19 mouse cellular contexts compared by ENCODE assay signal in genomic region chr9:74996349-74996748, GRCm38 (mm10). TPM values are rescaled to one million over a fixed set of nuclear protein-coding genes. Genes with fewer than 3 reads are reported as not detected.
A peak's percentile ranks its signal among the peaks of the same experiment; 100 is the strongest.
DNase-seq lines count a peak whose midpoint lies in the region; TF ChIP-seq lines count a peak whose summit lies in the region.
"Had no signal": no experiment of that assay in that cellular context is flagged by ENCODE, and none has a peak within 500 bp of the region (broad histone marks: within the 10 kb centered on the region; RNA-seq: fewer than 3 reads in every experiment).

No protein-coding gene starts in this region.

- 31% methylated on average over 2 of the region's 2 CpGs for WGBS in spleen, adult 2 months

- 0 out of 2 replicates have a peak overlapping the region, but pooled peaks have one; percentile 2 for H3K27ac ChIP-seq in spleen, adult 2 months (ENCODE audit: insufficient read depth, low read length)
- H3K27ac ChIP-seq: embryonic facial prominence, embryonic 15.5 days; forebrain, embryonic 15.5 days; heart, embryonic 13.5 days; hindbrain, embryonic 12.5 days had no signal

- no peak overlapping the region for H3K4me3 ChIP-seq in spleen, adult 2 months (ENCODE audit: extremely low read depth, insufficient read depth, insufficient read length)
- peak overlapping the region; percentile 79 for H3K4me3 ChIP-seq in megakaryocyte, embryonic 14.5 days (replicated peaks)
- H3K4me3 ChIP-seq: embryonic facial prominence, embryonic 15.5 days; erythroblast, embryonic 14.5 days; forebrain, embryonic 15.5 days; heart, embryonic 13.5 days; hindbrain, embryonic 12.5 days had no signal

- no peak for DNase-seq in spleen, adult 2 months (ENCODE audit: low read depth in 1 of 2, low spot score in 2 of 2)
- no peak for DNase-seq in spleen, postnatal 4 days (ENCODE audit: low spot score in 2 of 2)
- DNase-seq in MEL-GATA-1-ER (ENCODE audit: extremely low read depth, low read depth), result peak; percentile 15
- DNase-seq in gastrocnemius, adult 8-10 months (ENCODE audit: low spot score in 2 of 2), result no peak
- no peak for DNase-seq in urinary bladder, postnatal 36 days (ENCODE audit: low spot score in 2 of 2)
- DNase-seq: adrenal gland, adult 2 months; adrenal gland, postnatal 36 days; B cell, adult 2 months; cerebellum, adult 2 months; cerebellum, postnatal 10 days; embryo, embryonic 11 days; gastrocnemius, postnatal 10 days; heart, postnatal 36 days had no signal

- H3K36me3 ChIP-seq in spleen, adult 2 months (ENCODE audit: control insufficient read depth, insufficient read depth, low read length), result peaks cover 5% of the 10 kb centered on the region
- H3K36me3 ChIP-seq in megakaryocyte, embryonic 14.5 days (replicated peaks; ENCODE audit: low read length), result peaks cover 73% of the 10 kb centered on the region
- H3K36me3 ChIP-seq: heart, embryonic 13.5 days had no signal

- peaks cover 2% of the 10 kb centered on the region; the same call in 1 of the 2 replicates for H3K4me1 ChIP-seq in spleen, adult 2 months (ENCODE audit: control insufficient read depth, insufficient read depth, insufficient read length)
- H3K4me1 ChIP-seq in megakaryocyte, embryonic 14.5 days, result peaks cover 85% of the 10 kb centered on the region
- H3K4me1 ChIP-seq: hindbrain, embryonic 12.5 days had no signal

- H3K9me3 ChIP-seq in megakaryocyte, embryonic 14.5 days, result no peaks in the 10 kb centered on the region
- H3K9me3 ChIP-seq: embryonic facial prominence, embryonic 15.5 days; forebrain, embryonic 15.5 days; heart, embryonic 13.5 days; hindbrain, embryonic 12.5 days had no signal

- no peaks in the 10 kb centered on the region for H3K27me3 ChIP-seq in spleen, adult 2 months (ENCODE audit: control insufficient read depth, insufficient read depth, low read length)
- H3K27me3 ChIP-seq in megakaryocyte, embryonic 14.5 days (replicated peaks), result no peaks in the 10 kb centered on the region
- H3K27me3 ChIP-seq: embryonic facial prominence, embryonic 15.5 days; forebrain, embryonic 15.5 days; heart, embryonic 13.5 days; hindbrain, embryonic 12.5 days had no signal

- no peak for TF ChIP-seq POLR2A in spleen, adult 2 months (IDR thresholded peaks at IDR 0.05; ENCODE audit: low read depth, low read length)

- no peak for TF ChIP-seq CTCF in spleen, adult 2 months (IDR thresholded peaks at IDR 0.05; ENCODE audit: extremely low read depth, insufficient read depth, insufficient read length, insufficient replicate concordance)

RNA-seq across cellular contexts. Expression of gene Arpp19, which starts 41.1 kb away (rescaled TPM):
- polyA plus RNA-seq in spleen, adult 2 months (2012; rRNA removed), result 4.7 and 6.1 TPM in 2 replicates
- 6.1 and 31.5 TPM in 2 replicates for polyA plus RNA-seq in megakaryocyte, embryonic 14.5 days (2012; ENCODE audit: insufficient read depth, low replicate concordance)
- 100 to 1,000 TPM; 114 to 163 (median 138) TPM for total RNA-seq in gastrocnemius, adult 8-10 months (2022)

RNA-seq across cellular contexts. Expression of gene Fam214a, which starts 43.7 kb away (rescaled TPM):
- 9.1 and 10.4 TPM in 2 replicates for polyA plus RNA-seq in spleen, adult 2 months (2012; rRNA removed)
- polyA plus RNA-seq in megakaryocyte, embryonic 14.5 days (2012; ENCODE audit: insufficient read depth, low replicate concordance), result 1.3 and 5.1 TPM in 2 replicates
- 10 to 100 TPM; 19.4 to 35.5 (median 24.3) TPM for total RNA-seq in gastrocnemius, adult 8-10 months (2022)
- polyA plus RNA-seq: erythroblast, embryonic 14.5 days had no signal
